Mouse (Mus musculus) bone marrow, adult 2 months (tissue): ENCODE results near the gene Ttll13.

Experiments used
- CTCF ChIP-seq: fragments of 200-500 bp; IDR thresholded peaks from 2 replicates; pipeline ENCODE4 v1.5.1; 2011; ENCODE audit warnings: low read length, control low read depth; ENCODE audit not compliant: control insufficient read depth, insufficient read depth
- POLR2A ChIP-seq: fragments of 200-500 bp; IDR thresholded peaks from 2 replicates; pipeline ENCODE4 v1.6.1; 2011; ENCODE audit warnings: low read depth, mild to moderate bottlenecking, control low read depth, low read length, borderline replicate concordance; ENCODE audit not compliant: control insufficient read depth

DNA sequence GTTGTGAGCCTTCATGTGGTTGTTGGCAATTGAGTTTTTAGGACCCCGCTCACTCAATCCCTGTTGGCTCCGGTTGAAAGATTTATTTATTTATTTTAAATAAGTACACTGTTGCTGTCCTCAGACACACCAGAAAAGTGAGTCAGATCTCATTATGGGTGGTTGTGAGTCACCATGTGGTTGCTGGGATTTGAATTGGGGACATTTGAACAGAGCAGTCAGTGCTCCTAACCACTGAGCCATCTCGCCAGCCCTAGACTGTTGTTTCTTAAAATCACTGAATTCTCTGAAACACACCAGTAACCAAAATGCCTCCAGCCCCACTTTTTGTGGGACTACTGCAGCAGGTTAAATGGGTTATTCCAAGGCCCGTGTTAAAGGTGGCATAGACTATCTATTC is 52.6 kb downstream of the Ttll13 start:
- TF ChIP-seq CTCF (no peak), POLR2A (no peak)
